Mouse (Mus musculus): ENCODE measurements around the gene Clcc1. TPM values are rescaled to one million over a fixed set of nuclear protein-coding genes. Genes with fewer than 3 reads are reported as not detected.

Gene Clcc1
- 66.9 and 87.7 TPM in 2 replicates for polyA plus RNA-seq (2021; fragmentation: Nextera tagmentation)
- long read RNA-seq, experiment 1, transcript Clcc1-202 (12 exons, 2,043 nt) = major isoform, 15 of 41 reads
- long read RNA-seq, experiment 1, partial matches to known transcripts = 7 of 41 reads
- long read RNA-seq, experiment 1, other reads (novel, unspliced or antisense) = 19 of 41 reads
- long read RNA-seq, experiment 2, transcript Clcc1-202 (12 exons, 2,043 nt) = major isoform, 87 of 251 reads
- long read RNA-seq, experiment 2, partial matches to known transcripts = 14 of 251 reads
- long read RNA-seq, experiment 2, other reads (novel, unspliced or antisense) = 149 of 251 reads

DNA sequence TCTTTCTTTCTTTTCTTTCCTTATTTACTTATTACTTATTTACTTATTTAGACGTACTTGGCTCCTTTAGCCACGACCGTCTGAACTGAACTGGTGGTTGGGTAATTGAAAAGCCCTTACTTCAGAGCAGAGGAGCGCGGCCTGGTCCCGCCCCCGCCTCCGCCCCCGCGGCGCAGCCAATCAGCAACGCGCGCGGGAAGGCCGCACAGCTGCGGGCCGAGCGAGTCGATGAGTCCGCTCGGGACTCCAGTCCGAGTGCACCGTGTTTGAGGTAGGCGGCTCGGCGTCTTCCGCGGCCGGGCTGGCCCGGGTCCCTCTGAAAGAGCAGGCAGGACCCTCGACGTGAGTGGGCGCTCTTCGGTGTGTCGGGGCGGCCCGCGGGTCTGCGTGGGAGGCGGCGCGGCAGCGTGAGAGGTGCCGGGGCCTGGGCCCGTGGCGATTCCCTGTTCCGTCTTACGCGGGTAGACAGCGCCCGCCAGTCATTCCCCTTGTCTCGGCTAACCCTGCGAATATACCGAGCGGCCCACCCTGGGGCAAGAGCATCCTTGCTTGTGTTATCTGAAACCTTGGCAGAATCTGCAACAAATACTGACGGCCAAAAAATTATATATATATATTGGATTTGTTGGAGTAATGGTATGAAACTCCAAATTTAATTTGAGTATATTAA, at the start of gene Clcc1:
Gene Clcc1 (plus strand): TSS at position 204 of the 670 bp plus-strand sequence.

DNA sequence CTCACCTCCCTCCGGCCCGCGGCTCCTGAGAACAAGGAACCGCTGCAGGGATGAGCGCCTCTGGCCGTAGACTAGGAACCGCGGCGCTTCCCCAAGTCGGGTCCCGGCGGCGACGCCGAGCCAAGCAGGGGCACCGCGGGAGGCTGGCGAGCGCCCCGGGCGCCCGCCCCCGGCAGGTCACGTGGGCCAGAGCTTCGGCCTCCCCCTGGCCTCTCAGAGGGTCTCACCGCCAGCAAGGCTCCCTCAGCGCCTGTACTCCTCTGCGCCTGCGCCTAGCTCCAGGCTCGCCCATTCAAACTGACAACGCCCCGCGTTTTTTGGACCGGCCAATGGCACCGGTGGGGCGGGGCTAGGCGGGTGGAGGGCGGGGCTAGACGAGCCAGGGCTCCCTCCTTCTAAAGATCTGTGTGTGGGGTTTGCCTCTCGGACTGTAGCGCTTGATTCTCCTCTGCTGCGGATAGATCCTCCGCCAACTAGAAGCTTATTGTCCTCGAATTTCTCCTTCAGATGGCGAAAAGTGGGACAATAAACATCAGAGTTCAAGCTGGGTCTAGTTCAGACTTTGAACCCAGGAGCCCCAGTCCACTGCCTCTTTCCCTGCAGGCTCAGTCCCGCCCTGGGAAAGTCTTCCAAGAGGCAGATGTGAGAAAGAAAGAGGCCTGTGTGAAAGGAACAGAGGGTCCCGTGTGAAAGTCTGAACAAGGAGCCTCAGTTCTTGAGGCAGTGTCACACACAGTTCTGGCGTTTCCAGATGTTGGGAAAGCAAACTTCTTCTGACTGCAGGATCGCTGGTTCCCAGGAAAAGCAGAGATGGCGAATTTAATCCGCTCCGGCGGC, 68.5 kb downstream of the Clcc1 start, which contains the start of gene Gpsm2:
Gene Gpsm2 (minus strand): TSS at position 274 of the 837 bp plus-strand sequence.

Other genes with a start within 250 kb of the Clcc1 start
- gene Celsr2, start 238.4 kb upstream of the Clcc1 start, polyA plus RNA-seq (2021; fragmentation: Nextera tagmentation) = 32.5 and 41.7 TPM in 2 replicates
- 131 and 140 TPM in 2 replicates for gene Sars, start 208.7 kb upstream of the Clcc1 start, polyA plus RNA-seq (2021; fragmentation: Nextera tagmentation)
- 1.8 and 3.3 TPM in 2 replicates for gene 1700013F07Rik, start 119.8 kb upstream of the Clcc1 start, polyA plus RNA-seq (2021; fragmentation: Nextera tagmentation)
- gene 5330417C22Rik, start 117.4 kb upstream of the Clcc1 start, polyA plus RNA-seq (2021; fragmentation: Nextera tagmentation) = 24.4 and 26.5 TPM in 2 replicates
- gene Tmem167b, start 91.4 kb upstream of the Clcc1 start, polyA plus RNA-seq (2021; fragmentation: Nextera tagmentation) = 35.1 and 36.9 TPM in 2 replicates
- 23.9 and 30.7 TPM in 2 replicates for gene Taf13, start 82.2 kb upstream of the Clcc1 start, polyA plus RNA-seq (2021; fragmentation: Nextera tagmentation)
- gene Wdr47, start 62.6 kb upstream of the Clcc1 start, polyA plus RNA-seq (2021; fragmentation: Nextera tagmentation) = 42.4 and 44.0 TPM in 2 replicates
- 7.3 and 8.0 TPM in 2 replicates for gene Gpsm2, start 68.4 kb downstream of the Clcc1 start, polyA plus RNA-seq (2021; fragmentation: Nextera tagmentation)
- gene Aknad1, start 85.7 kb downstream of the Clcc1 start, polyA plus RNA-seq (2021; fragmentation: Nextera tagmentation) = not detected in 2 replicates
- gene Stxbp3, start 186.6 kb downstream of the Clcc1 start, polyA plus RNA-seq (2021; fragmentation: Nextera tagmentation) = 16.3 and 23.1 TPM in 2 replicates
- gene Fndc7, start 236.1 kb downstream of the Clcc1 start, polyA plus RNA-seq (2021; fragmentation: Nextera tagmentation) = 0.04 TPM in 1 of 2 replicates, not detected in the other

Data from layer of hippocampus, adult 6 months (tissue).